Mouse (Mus musculus) C2C12 (cell line): ENCODE data around the gene Acot4.

Experiments
- CTCF ChIP-seq: IDR thresholded peaks from one replicate; pipeline ENCODE4 v1.5.1; 2011; ENCODE audit not compliant: control insufficient read depth, insufficient read depth, insufficient read length
- MYOG ChIP-seq: IDR thresholded peaks from one replicate; pipeline ENCODE4 v1.6.1; 2011; ENCODE audit not compliant: control insufficient read depth, insufficient read length; ENCODE audit errors: extremely low read depth
- USF1 ChIP-seq: IDR thresholded peaks from one replicate; pipeline ENCODE4 v1.6.1; 2011; ENCODE audit warnings: low read depth, mild to moderate bottlenecking, control low read depth, moderate library complexity

DNA sequence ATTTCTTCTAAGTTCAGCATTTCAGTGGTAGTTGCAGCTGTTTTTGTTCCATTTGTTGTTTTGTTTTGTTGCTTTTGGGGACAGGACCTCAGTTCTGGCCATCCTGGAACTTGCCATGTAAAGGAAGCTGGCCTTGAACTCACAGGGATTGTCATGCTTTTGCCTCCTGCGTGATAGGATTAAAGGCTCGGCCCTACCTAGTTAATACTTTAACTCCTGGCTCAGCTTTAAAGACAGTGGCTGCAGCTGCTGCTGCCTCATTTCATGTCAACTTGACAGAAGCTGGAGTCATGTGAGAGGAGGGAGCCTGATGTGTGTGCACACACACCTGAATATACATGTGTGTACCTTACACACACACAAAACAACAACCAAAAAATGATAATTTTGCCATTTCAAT is 5.9 kb downstream of the Acot4 start:
- TF ChIP-seq MYOG (no peak), USF1 (no peak), CTCF (no peak)
